Mouse (Mus musculus) cerebellum, adult 2 months (tissue): ENCODE measurements around the gene Dcun1d4.

Experiments used
- CTCF ChIP-seq: fragments of 200-500 bp; IDR thresholded peaks from 2 replicates; pipeline ENCODE4 v1.5.1; 2011; ENCODE audit warnings: low read depth, mild to moderate bottlenecking, control low read depth, low read length, moderate library complexity, borderline replicate concordance; ENCODE audit not compliant: insufficient read depth
- POLR2A ChIP-seq: fragments of 200-500 bp; IDR thresholded peaks from 2 replicates; pipeline ENCODE4 v1.6.1; 2011; ENCODE audit warnings: low read length, control low read depth, borderline replicate concordance; ENCODE audit not compliant: insufficient read depth

DNA sequence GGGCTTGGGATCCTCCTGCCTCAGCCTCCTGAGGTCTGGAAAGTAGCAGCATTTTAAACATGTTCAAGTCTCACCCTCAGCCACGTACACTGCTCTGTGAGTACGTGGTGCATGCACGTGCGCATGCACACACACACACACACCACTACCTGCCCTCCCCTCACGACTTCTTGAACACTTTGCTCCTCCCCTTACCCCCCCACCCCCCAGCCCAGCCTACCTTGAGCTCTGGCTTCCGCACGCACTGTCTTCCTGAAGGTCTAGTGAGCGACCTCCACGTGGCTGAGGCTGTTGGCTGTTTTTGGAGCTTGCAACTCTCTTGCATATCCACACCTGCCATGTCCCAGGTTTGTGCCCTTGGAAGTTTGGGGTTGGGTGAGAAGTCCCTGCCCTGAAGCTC, 21.6 kb downstream of the Dcun1d4 start:
- no peak for TF ChIP-seq POLR2A
- TF ChIP-seq CTCF: no peak
